Mouse (Mus musculus) heart, adult 8-10 months (tissue): ENCODE measurements around the gene Cyp2f2. TPM values are rescaled to one million over a fixed set of nuclear protein-coding genes. Genes with fewer than 3 reads are reported as not detected.

Source experiments
- DNase-seq: peaks from one replicate; pipeline ENCODE4 v3.0.0; 2022; ENCODE audit warnings: low spot score
- microRNA-seq: library from miRNA; unstranded; fragments of <30 nt; microRNA quantifications from one replicate; pipeline ENCODE4 v1.2.0, GENCODE M21; 2022
- total RNA-seq, 4 experiments: library from RNA; stranded (reverse); gene quantifications; 2 replicates each; pipeline ENCODE4 v1.2.4; 2022

The Cyp2f2 gene
- total RNA-seq, 4 experiments from 2014 or later, result 0.60 to 6.6 (median 1.4) TPM

DNA sequence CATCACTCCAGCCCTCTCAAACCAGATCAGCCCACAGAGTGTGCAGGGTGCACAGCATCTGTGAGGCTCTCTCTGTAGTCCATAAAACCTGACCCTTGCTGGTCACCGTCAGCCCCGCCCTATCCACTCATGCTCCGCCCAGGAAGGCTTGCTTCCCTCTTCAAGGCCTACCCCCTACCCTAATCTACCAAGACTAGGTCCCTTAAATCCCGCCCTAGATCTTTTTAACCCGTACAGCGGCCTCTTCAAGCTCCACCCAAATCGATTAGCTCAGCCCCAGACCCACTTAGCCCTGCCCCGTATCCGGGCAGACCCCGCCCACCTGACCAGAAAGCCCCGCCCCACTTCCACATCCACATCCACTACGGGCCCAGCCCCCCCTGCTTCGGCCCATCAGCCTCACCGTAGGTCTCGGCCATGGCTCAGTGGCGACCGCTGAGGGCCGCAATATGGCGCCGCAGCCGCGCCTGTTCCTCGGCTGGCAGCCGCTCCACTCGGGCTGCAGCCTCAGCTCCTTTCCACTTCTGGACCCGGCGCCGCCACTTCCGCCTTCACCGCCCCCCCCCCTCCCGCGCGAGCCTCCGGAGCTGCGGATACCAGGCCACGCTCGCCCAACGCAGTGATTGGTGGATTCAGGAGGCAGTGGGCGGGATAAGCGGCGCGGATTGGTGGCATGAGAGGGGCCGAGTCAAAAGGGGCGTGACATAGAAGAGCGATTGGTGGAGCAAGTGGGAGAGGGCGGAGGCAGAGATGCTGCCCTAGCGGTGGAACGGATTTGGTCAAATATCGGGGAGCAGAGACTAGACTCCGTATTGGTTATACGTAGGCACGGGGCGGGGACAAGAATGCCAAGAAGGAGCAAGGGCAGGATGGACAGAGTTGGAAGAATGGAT, 58.9 kb downstream of the Cyp2f2 start, which contains the start of gene Rab4b:
Rab4b (minus strand) TSS at position 573 of the 893 bp plus-strand sequence.
- peak; percentile 99 for DNase-seq

DNA sequence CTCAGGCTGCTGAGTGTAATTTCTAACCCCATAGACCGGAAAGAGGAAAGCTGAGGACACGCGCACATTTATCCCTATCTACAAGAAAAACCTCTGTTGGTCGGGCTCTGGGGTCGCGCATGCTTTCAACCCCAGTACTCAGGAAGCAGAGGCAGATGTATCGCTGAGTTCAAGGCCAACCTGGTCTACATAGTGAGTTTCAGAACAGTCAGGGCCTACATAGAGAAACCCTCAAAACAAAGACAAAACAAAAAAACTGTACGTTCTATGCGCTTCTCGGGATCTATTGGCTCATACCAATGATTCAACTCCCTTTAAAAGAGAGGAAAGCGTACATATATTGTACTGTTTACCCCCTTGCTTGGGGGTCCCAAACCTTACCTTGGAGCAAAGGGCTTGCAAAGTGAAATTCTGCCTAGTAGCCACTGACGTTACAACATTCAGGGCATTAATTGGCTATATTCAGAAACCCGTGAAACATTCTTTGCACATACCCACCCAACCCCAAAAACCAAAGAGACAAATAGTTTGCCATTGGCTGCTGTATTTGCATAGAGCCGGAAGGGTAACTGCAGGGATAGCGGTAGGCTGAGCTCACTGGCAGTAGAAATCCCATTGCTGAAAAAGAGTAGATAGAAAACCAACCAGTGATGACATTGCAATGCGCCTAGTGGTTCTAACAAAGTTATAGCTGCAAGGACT, 59.7 kb downstream of the Cyp2f2 start:
- no peak for DNase-seq

DNA sequence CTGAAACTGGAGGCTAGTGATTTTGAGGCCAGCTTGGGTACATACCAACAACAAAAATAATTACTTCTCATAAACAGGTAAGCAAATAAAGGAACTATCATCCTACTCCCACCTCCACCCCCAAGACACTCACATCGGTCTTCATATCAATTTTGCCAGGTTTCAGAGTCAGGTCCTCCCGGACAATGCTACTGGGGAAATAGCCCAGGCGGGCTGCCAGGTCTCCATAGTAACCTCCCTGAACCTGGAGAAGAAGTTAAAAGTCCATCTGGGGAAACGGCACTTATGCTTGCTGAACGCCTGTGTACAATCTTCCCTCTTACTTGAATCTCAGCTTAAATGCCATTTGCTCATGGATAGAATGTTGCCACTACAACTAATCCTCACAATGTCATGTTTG, 60.3 kb downstream of the Cyp2f2 start:
- peak; percentile 69 for DNase-seq

DNA sequence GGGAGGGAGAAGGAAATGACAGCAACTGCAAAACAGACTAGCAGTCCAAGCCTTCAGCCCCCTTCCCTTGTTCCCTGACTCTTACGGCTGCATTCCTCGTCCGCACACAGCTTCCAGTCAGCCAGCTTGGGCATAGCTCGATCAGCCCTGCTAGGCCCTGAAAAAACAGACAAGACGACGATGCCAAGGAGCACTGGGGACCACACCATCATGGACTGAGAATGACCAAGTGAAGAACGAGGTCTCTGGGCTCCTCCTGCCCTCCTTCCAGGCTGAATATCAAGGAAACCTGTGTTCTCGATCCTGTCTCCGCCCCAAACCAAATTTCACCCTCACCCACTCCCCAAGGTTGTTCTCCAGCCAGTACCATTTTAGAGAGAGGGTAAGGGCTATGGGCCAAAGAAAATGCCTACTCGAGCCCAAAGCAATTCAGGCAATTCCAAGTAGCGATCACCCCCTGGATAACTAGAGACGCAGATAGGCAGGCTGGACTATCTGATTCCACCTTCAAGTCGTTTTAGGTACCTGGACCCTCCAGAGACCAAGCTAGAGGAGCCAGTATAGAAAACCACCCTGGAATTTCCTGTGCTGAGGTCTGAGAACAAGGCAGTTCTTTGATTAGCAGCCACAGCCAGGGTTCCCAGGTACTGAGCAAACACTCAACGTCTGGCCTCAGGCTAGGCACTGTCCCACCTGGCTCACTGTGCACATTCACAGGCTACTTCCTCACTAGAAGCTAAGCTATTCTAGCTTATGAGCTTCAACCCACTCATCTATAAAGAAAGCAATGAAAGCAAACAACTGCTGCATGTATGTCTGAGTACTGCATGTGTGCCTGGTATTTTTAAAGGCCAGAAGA, 61.4 kb downstream of the Cyp2f2 start, which contains the start of the genes Gm21983 and Mia:
Gm21983 (minus strand) TSS at position 250 of the 859 bp plus-strand sequence.
Mia (minus strand) TSS at position 321 of the 859 bp plus-strand sequence.
- no peak for DNase-seq

DNA sequence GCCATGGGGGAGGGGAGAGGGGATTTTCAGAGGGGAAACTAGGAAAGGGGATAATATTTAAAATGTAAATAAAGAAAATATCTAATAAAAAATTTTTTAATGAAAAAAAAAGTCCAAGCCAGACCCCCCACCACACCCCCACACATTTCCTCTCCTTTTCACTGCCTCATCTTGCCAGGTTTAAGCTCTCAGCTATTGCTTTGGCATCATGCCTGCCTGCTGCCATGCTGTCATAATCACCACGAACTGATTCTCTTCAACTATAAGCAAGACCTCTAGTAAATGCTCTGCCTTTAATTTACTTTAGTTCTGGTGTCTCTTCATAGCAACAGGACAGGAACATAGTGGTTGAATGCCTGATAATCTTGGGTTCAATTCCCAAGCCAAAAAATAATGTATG, 62.8 kb downstream of the Cyp2f2 start:
- no peak for DNase-seq

Small RNAs within 50 kb of the gene (microRNA-seq; reads per million reads assigned to microRNA genes)
- not detected for gene Mir3101

Other genes with a start within 250 kb of the Cyp2f2 start
- gene Cyp2a22, start 180.5 kb upstream of the Cyp2f2 start, total RNA-seq, result not detected
- not detected for gene Cyp2a12, start 90.8 kb upstream of the Cyp2f2 start, total RNA-seq
- gene Cyp2t4, start 33.8 kb downstream of the Cyp2f2 start, total RNA-seq, result not detected
- 10 to 100 TPM; 60.7 to 62.6 (median 62.2) TPM for gene Egln2, start 46.9 kb downstream of the Cyp2f2 start, total RNA-seq
- 10 to 100 TPM in 3 of 4 experiments, 1 to 10 TPM in 1; 9.4 to 13.5 (median 12.3) TPM for gene Rab4b, start 59.0 kb downstream of the Cyp2f2 start, total RNA-seq
- not detected for gene Gm21983, start 61.2 kb downstream of the Cyp2f2 start, total RNA-seq
- gene Mia, start 61.2 kb downstream of the Cyp2f2 start, total RNA-seq, result under 1 TPM in 3 of 4 experiments, not detected in 1; 0.52 to 0.89 (median 0.53) TPM
- gene BC024978, start 75.9 kb downstream of the Cyp2f2 start, total RNA-seq, result 10 to 100 TPM; 14.1 to 19.5 (median 15.8) TPM
- gene Snrpa, start 76.4 kb downstream of the Cyp2f2 start, total RNA-seq, result 10 to 100 TPM; 39.6 to 48.6 (median 47.4) TPM
- 1 to 10 TPM; 4.6 to 6.2 (median 4.8) TPM for gene Itpkc, start 108.8 kb downstream of the Cyp2f2 start, total RNA-seq
- 10 to 100 TPM in 2 of 4 experiments, 1 to 10 TPM in 2; 9.0 to 12.6 (median 10.1) TPM for gene Coq8b, start 113.1 kb downstream of the Cyp2f2 start, total RNA-seq
- gene Numbl, start 138.5 kb downstream of the Cyp2f2 start, total RNA-seq, result 1 to 10 TPM; 3.4 to 5.0 (median 4.1) TPM
- 100 to 1,000 TPM; 166 to 198 (median 187) TPM for gene Ltbp4, start 217.8 kb downstream of the Cyp2f2 start, total RNA-seq
- gene Shkbp1, start 236.1 kb downstream of the Cyp2f2 start, total RNA-seq, result 1 to 10 TPM; 4.8 to 8.0 (median 6.0) TPM
- gene Gm20479, start 237.5 kb downstream of the Cyp2f2 start, total RNA-seq, result not detected